Mouse (Mus musculus): ENCODE measurements around the gene Ifna12. TPM values are rescaled to one million over a fixed set of nuclear protein-coding genes. Genes with fewer than 3 reads are reported as not detected.

The Ifna12 gene
- not detected for total RNA-seq (2023)

GRCm38 (mm10) chr4:88603276-88603675, at the start of gene Ifna12:
Ifna12 (minus strand) TSS chr4:88603376.

GRCm38 (mm10) chr4:88644359-88644758, 41.2 kb upstream of the Ifna12 start, which contains the start of gene Ifna13:
Ifna13 (minus strand) TSS chr4:88644459.

GRCm38 (mm10) chr4:88634311-88634710, 31.1 kb upstream of the Ifna12 start, which contains the start of gene C87499:
C87499 (minus strand) TSS chr4:88634411.

GRCm38 (mm10) chr4:88592285-88592684, 10.9 kb downstream of the Ifna12 start, which contains the start of gene Ifna9:
Ifna9 (minus strand) TSS chr4:88592385.

GRCm38 (mm10) chr4:88571698-88572097, 31.5 kb downstream of the Ifna12 start, which contains the start of gene Ifna14:
Ifna14 (minus strand) TSS chr4:88571798.

GRCm38 (mm10) chr4:88558145-88558544, 45.0 kb downstream of the Ifna12 start, which contains the start of gene Ifna15:
Ifna15 (minus strand) TSS chr4:88558245.

Other genes starting within 250 kb of the Ifna12 start
- 10 to 100 TPM; 91.3 to 98.5 TPM for gene Hacd4, start 164.4 kb downstream of the Ifna12 start, total RNA-seq (2023)
- gene Ifnb1, start 80.6 kb downstream of the Ifna12 start, total RNA-seq (2023): not detected
- gene Ifna15, start 45.1 kb downstream of the Ifna12 start, total RNA-seq (2023): not detected
- gene Ifna14, start 31.6 kb downstream of the Ifna12 start, total RNA-seq (2023): not detected
- gene Ifna9, start 11.0 kb downstream of the Ifna12 start, total RNA-seq (2023): not detected
- not detected for gene C87499, start 31.0 kb upstream of the Ifna12 start, total RNA-seq (2023)
- gene Ifna13, start 41.1 kb upstream of the Ifna12 start, total RNA-seq (2023): not detected
- gene Ifna16, start 73.5 kb upstream of the Ifna12 start, total RNA-seq (2023): not detected
- not detected for gene Ifna2, start 80.5 kb upstream of the Ifna12 start, total RNA-seq (2023)
- gene Ifnab, start 88.0 kb upstream of the Ifna12 start, total RNA-seq (2023): not detected
- under 1 TPM; 0.37 to 0.58 TPM for gene Gm26566, start 118.4 kb upstream of the Ifna12 start, total RNA-seq (2023)
- gene Klhl9, start 119.1 kb upstream of the Ifna12 start, total RNA-seq (2023): 10 to 100 TPM; 49.2 to 57.1 TPM
- gene Gm13271, start 151.5 kb upstream of the Ifna12 start, total RNA-seq (2023): not detected
- not detected for gene Gm13283, start 156.7 kb upstream of the Ifna12 start, total RNA-seq (2023)
- gene Gm13290, start 170.5 kb upstream of the Ifna12 start, total RNA-seq (2023): under 1 TPM in 1 of 2 experiments, not detected in 1; 0.38 TPM
- not detected for gene Gm13289, start 173.5 kb upstream of the Ifna12 start, total RNA-seq (2023)
- gene Gm13272, start 176.5 kb upstream of the Ifna12 start, total RNA-seq (2023): not detected
- not detected for gene Ifnz, start 178.8 kb upstream of the Ifna12 start, total RNA-seq (2023)
- gene Gm13276, start 182.3 kb upstream of the Ifna12 start, total RNA-seq (2023): not detected
- gene Gm13277, start 185.3 kb upstream of the Ifna12 start, total RNA-seq (2023): not detected
- gene Gm13278, start 188.2 kb upstream of the Ifna12 start, total RNA-seq (2023): not detected
- not detected for gene Gm13275, start 191.1 kb upstream of the Ifna12 start, total RNA-seq (2023)
- not detected for gene Gm13279, start 194.0 kb upstream of the Ifna12 start, total RNA-seq (2023)
- gene Gm13285, start 196.3 kb upstream of the Ifna12 start, total RNA-seq (2023): under 1 TPM in 1 of 2 experiments, not detected in 1; 0.36 TPM
- not detected for gene Gm13287, start 199.9 kb upstream of the Ifna12 start, total RNA-seq (2023)
- not detected for gene Gm13288, start 202.2 kb upstream of the Ifna12 start, total RNA-seq (2023)
- gene Ifna7, start 212.9 kb upstream of the Ifna12 start, total RNA-seq (2023): not detected
- not detected for gene Ifna11, start 216.6 kb upstream of the Ifna12 start, total RNA-seq (2023)
- gene Ifna6, start 224.0 kb upstream of the Ifna12 start, total RNA-seq (2023): not detected
- gene Ifna5, start 232.1 kb upstream of the Ifna12 start, total RNA-seq (2023): not detected
- gene Ifna4, start 238.5 kb upstream of the Ifna12 start, total RNA-seq (2023): not detected
- gene Ifna1, start 246.7 kb upstream of the Ifna12 start, total RNA-seq (2023): not detected

All from neutrophil, adult 59 days (primary cell).